Mouse (Mus musculus): Measurements from ENCODE around the gene Olfr1535.

- TF ChIP-seq CTCF (IDR thresholded peaks at IDR 0.05; ENCODE audit: control insufficient read depth, insufficient read depth, insufficient replicate concordance, low read depth, low read length), result no peak
- TF ChIP-seq POLR2A (IDR thresholded peaks at IDR 0.05; ENCODE audit: control insufficient read depth, low read depth, low read length), result peak; percentile 74; the same call in 1 of the 2 replicates
These were observed 53.5 kb downstream of the Olfr1535 start for GRCm38 (mm10) chr13:21506221-21506649.

All from testis, adult 2 months (tissue).